Mouse (Mus musculus) embryonic fibroblast, embryonic 13.5 days (primary cell): ENCODE measurements at regions not wholly inside any gene's neighbourhood (a gene's known extent, or its start where the extent isn't known, plus 50 kb on each side); places are given as distances from the start of the nearest gene placed in this dataset.

Experiments used
- CTCF ChIP-seq: IDR thresholded peaks from 2 replicates; pipeline ENCODE4 v1.5.1; 2011; ENCODE audit warnings: mild to moderate bottlenecking, control low read depth, low read length, moderate library complexity, borderline replicate concordance; ENCODE audit not compliant: insufficient read depth
- POLR2A ChIP-seq: IDR thresholded peaks from 2 replicates; pipeline ENCODE4 v1.6.1; 2011; ENCODE audit warnings: low read depth, mild to moderate bottlenecking, control low read depth, low read length, moderate library complexity

DNA sequence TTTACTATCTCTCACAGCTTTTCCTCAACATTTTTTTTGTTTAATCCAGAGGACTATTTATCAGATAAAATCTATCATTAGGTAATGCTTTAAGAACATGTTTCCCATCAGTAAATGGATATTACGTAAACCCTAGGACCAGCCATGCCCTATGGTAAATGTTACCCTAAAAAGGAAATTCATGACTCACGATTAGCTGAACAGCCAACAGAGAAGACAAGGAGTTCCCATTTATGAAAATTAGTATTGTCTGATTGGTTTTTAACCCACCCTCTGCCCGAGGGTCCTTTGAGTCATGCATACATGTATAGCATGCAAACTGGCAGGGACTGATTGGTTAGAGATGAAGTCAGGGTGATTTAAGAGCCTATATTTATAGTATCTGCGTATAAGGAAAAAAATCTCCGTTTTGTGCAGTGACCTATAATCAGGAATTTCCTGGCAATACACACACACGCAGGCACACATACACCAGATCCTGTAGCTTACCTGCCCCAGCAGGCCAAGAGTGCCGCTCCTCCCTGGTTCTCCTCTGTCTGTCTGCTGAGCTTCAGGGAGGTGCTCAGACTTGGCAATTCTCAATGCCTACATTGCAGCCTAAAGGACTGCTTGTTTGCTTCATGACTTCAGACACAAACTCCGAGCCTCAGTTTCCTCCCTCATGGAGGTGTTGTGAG is 174.0 kb upstream of the Fggy start:
- TF ChIP-seq CTCF (no peak), POLR2A (no peak)
